Mouse (Mus musculus): ENCODE results near the gene Mcoln2. TPM values are rescaled to one million over a fixed set of nuclear protein-coding genes. Genes with fewer than 3 reads are reported as not detected.
"Not testable (repeated sequence)": the region's sequence is repeated elsewhere in the genome, so short reads cannot be mapped to it uniquely, and the experiment has no call there.

The Mcoln2 gene
- polyA plus RNA-seq, 1 experiment from 2014 or later = 0.30 TPM

DNA sequence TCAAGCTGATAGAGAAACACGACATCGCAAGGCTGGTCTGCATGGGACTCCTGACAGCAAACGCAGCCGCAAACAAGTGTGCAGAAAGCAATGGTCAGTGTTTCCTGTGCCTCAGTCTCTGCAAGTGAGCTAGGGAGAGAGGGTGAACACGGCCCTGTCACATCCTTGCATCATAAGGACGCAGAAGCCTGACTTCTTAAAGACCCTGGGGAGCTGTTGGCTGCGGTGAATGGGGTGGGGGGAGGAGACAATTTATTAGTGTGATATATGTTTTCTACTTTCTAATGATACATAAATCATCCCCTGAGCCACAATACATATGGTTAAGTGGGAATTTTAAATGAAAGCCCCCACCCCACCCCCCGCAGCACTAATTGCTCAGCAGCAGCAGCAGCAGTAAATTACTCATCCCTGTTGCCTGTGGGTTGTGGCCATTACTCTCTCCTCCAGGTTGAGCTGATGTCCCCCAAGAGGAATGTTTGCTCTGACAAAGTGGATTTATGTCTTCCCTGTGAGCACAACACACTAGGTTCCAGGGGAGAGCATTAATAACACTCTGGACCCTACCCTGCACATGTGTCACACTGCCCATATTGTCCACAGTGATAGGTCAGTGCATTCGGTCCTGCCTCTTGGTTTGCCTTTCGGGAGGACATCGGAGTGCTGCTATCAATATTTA, 49.3 kb downstream of the Mcoln2 start:
- H3K9me3 ChIP-seq (ENCODE audit: control insufficient read depth, low read length) = no peaks in the 10 kb centered on the region
- no peaks in the 10 kb centered on the region for H3K36me3 ChIP-seq (ENCODE audit: control insufficient read depth, insufficient read depth, low read length)
- no peak overlapping the region for H3K4me3 ChIP-seq (replicated peaks; ENCODE audit: low read depth, low read length)
- no peak for ATAC-seq (ENCODE audit: low FRiP score, low TSS enrichment)
- H3K27ac ChIP-seq (replicated peaks; ENCODE audit: low read depth, low read length) = no peak overlapping the region
- WGBS = 70% methylated on average over 11 of the region's 11 CpGs
- DNase-seq = no peak
- no peaks in the 10 kb centered on the region for H3K27me3 ChIP-seq (ENCODE audit: control insufficient read depth, insufficient read depth, low read length)
- H3K4me1 ChIP-seq (ENCODE audit: control insufficient read depth, insufficient read depth, low read length) = 0 out of 2 replicates have a peak, but pooled peaks cover 4% of the 10 kb centered on the region
- no peak overlapping the region for H3K9ac ChIP-seq (replicated peaks; ENCODE audit: low read length)
- H3K4me2 ChIP-seq (ENCODE audit: low read length) = no peak overlapping the region

DNA sequence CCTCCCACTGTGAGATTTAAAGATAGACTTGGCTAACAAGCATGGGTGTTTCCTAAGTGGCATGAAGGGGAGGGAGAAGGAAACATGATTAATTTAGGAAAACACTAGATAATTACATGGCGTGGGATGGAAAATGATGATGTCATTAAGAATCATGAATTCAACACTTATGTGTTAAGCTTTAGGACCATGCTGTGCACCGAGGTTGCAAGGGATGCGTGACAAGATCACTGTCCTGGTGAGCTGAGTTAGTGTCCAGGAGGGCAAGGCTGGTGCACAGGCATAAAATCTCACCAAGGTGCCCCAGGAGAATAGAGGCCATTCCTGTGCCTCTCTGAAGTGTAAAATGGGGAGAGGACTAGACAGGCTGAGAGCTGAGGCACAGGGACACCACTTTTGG, 49.9 kb downstream of the Mcoln2 start:
- no peaks in the 10 kb centered on the region for H3K9me3 ChIP-seq (ENCODE audit: control insufficient read depth, low read length)
- H3K4me1 ChIP-seq (ENCODE audit: control insufficient read depth, insufficient read depth, low read length) = 0 out of 2 replicates have a peak, but pooled peaks cover 4% of the 10 kb centered on the region
- no peak overlapping the region for H3K4me3 ChIP-seq (replicated peaks; ENCODE audit: low read depth, low read length)
- H3K9ac ChIP-seq (replicated peaks; ENCODE audit: low read length) = no peak overlapping the region
- ATAC-seq (ENCODE audit: low FRiP score, low TSS enrichment) = no peak
- 62% methylated on average over 3 of the region's 3 CpGs for WGBS
- no peak for DNase-seq
- H3K27me3 ChIP-seq (ENCODE audit: control insufficient read depth, insufficient read depth, low read length) = no peaks in the 10 kb centered on the region
- no peaks in the 10 kb centered on the region for H3K36me3 ChIP-seq (ENCODE audit: control insufficient read depth, insufficient read depth, low read length)
- no peak overlapping the region for H3K4me2 ChIP-seq (ENCODE audit: low read length)
- no peak overlapping the region for H3K27ac ChIP-seq (replicated peaks; ENCODE audit: low read depth, low read length)

DNA sequence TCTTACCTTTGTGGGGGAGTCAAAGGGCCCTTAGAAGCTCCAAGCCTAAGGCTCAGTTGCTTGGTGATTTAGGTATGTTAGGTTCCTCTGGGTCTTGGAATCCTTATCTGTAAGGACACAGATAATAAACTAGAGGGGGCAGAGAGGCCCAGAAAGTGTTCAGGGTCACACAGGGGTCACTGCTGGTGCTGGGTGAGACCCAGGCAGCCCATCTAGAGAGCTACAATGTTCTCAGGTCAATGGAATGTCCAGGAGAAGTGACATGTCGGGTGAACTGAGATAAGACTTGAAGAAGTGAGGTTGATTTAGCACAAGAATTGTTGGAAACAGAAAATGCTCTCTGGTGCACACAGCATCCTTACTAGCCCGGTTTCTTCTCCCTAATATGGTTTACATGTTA, 54.7 kb downstream of the Mcoln2 start:
- DNase-seq (no peak), ATAC-seq (ENCODE audit: low FRiP score, low TSS enrichment) (no peak)
- 80% methylated on average over 2 of the region's 2 CpGs for WGBS
- Histone ChIP-seq H3K27ac (replicated peaks; ENCODE audit: low read depth, low read length) (no peak overlapping the region), H3K9ac (replicated peaks; ENCODE audit: low read length) (no peak overlapping the region), H3K4me2 (ENCODE audit: low read length) (no peak overlapping the region), H3K27me3 (ENCODE audit: control insufficient read depth, insufficient read depth, low read length) (no peaks in the 10 kb centered on the region), H3K4me3 (replicated peaks; ENCODE audit: low read depth, low read length) (no peak overlapping the region), H3K36me3 (ENCODE audit: control insufficient read depth, insufficient read depth, low read length) (no peaks in the 10 kb centered on the region), H3K4me1 (ENCODE audit: control insufficient read depth, insufficient read depth, low read length) (no peaks in the 10 kb centered on the region), H3K9me3 (ENCODE audit: control insufficient read depth, low read length) (no peaks in the 10 kb centered on the region)

DNA sequence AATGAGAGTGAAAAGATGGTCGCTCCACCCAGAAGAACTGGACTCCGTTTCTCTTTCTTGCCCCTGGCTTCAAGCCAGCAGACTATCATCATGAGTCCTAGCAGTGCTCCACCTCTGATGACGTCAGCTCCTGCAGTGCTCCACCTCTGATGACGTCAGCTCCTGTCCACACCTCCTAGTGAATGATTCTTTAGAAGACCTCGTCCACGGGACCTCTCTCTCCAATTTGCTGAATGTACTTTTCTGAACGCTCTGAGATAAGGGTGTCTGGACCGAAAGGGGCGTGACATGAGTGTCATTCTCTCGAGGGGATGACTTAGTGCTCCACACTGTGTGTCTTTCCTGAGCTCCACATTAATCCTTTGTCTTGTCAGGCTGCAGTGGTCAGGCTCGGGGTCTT, 55.7 kb downstream of the Mcoln2 start:
- DNase-seq = no peak
- Histone ChIP-seq H3K4me2 (ENCODE audit: low read length) (no peak overlapping the region), H3K36me3 (ENCODE audit: control insufficient read depth, insufficient read depth, low read length) (no peaks in the 10 kb centered on the region), H3K9ac (replicated peaks; ENCODE audit: low read length) (no peak overlapping the region), H3K4me1 (ENCODE audit: control insufficient read depth, insufficient read depth, low read length) (no peaks in the 10 kb centered on the region), H3K4me3 (replicated peaks; ENCODE audit: low read depth, low read length) (no peak overlapping the region), H3K27ac (replicated peaks; ENCODE audit: low read depth, low read length) (no peak overlapping the region), H3K27me3 (ENCODE audit: control insufficient read depth, insufficient read depth, low read length) (no peaks in the 10 kb centered on the region), H3K9me3 (ENCODE audit: control insufficient read depth, low read length) (no peaks in the 10 kb centered on the region)
- 76% methylated on average over 11 of the region's 11 CpGs for WGBS
- ATAC-seq (ENCODE audit: low FRiP score, low TSS enrichment) = no peak

DNA sequence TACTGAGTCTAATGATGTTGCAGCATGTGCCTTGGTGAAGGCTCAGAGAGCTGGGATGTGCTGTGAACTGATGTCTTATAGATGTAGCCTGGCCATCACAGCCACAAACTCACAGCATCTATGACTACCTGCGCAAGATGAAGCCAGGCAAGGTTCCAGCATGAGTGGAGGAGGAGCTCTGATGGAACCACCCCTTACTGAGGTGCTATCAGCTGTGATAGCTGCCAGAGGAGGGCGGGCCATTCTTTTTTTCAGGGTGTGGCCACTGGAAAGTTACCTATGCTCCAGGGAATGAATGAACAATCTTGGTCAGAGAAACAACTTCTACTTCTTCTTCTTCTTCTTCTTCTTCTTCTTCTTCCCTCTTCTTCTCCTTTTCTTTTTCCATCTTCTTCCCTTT, 57.0 kb downstream of the Mcoln2 start:
- DNase-seq (no peak), ATAC-seq (ENCODE audit: low FRiP score, low TSS enrichment) (no peak)
- no peak overlapping the region for H3K4me2 ChIP-seq (ENCODE audit: low read length)
- H3K27ac ChIP-seq (replicated peaks; ENCODE audit: low read depth, low read length) = no peak overlapping the region
- H3K9ac ChIP-seq (replicated peaks; ENCODE audit: low read length) = no peak overlapping the region
- no peaks in the 10 kb centered on the region for H3K4me1 ChIP-seq (ENCODE audit: control insufficient read depth, insufficient read depth, low read length)
- no peaks in the 10 kb centered on the region for H3K9me3 ChIP-seq (ENCODE audit: control insufficient read depth, low read length)
- no peak overlapping the region for H3K4me3 ChIP-seq (replicated peaks; ENCODE audit: low read depth, low read length)
- H3K27me3 ChIP-seq (ENCODE audit: control insufficient read depth, insufficient read depth, low read length) = no peaks in the 10 kb centered on the region
- WGBS = 69% methylated on average over 2 of the region's 2 CpGs
- no peaks in the 10 kb centered on the region for H3K36me3 ChIP-seq (ENCODE audit: control insufficient read depth, insufficient read depth, low read length)

DNA sequence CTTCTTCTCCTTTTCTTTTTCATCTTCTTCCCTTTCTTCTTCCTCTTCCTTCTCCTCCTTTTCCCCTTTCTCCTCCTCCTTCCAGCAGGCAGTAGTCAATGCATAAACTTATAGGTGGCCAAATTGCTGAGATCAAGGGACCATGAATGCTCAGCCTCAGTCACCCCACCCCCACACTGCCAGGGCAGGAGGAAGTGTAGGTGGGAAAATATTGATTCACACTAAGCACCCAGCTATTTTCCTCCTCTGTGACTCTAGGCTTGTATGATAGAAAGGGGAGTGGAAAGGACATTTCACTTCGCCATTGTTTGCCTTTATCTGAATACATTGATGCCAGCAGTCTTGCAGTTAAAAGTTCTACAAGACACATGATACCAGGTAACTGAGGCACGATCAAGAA, 57.8 kb downstream of the Mcoln2 start:
- no peaks in the 10 kb centered on the region for H3K4me1 ChIP-seq (ENCODE audit: control insufficient read depth, insufficient read depth, low read length)
- no peaks in the 10 kb centered on the region for H3K36me3 ChIP-seq (ENCODE audit: control insufficient read depth, insufficient read depth, low read length)
- ATAC-seq (ENCODE audit: low FRiP score, low TSS enrichment) (no peak), DNase-seq (no peak)
- H3K4me3 ChIP-seq (replicated peaks; ENCODE audit: low read depth, low read length) = no peak overlapping the region
- H3K27me3 ChIP-seq (ENCODE audit: control insufficient read depth, insufficient read depth, low read length) = no peaks in the 10 kb centered on the region
- no peak overlapping the region for H3K9ac ChIP-seq (replicated peaks; ENCODE audit: low read length)
- H3K9me3 ChIP-seq (ENCODE audit: control insufficient read depth, low read length) = no peaks in the 10 kb centered on the region
- no peak overlapping the region for H3K27ac ChIP-seq (replicated peaks; ENCODE audit: low read depth, low read length)
- 88% methylated on average over 2 of the region's 2 CpGs for WGBS
- H3K4me2 ChIP-seq (ENCODE audit: low read length) = no peak overlapping the region

DNA sequence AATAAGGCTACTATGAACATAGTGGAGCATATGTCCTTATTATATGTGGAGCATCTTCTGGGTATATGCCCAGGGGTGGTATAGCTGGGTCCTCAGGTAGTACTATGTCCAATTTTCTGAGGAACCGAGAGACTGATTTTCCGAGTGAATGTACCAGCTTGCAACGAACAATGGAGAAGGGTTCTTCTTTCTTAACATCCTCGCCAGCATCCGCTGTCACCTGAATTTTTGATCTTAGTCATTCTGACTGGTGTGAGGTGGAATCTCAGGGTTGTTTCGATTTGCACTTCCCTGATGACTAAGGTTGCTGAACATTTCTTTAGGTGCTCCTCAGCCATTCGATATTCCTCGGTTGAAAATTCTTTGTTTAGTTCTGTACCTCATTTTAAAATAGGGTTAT, 60.1 kb downstream of the Mcoln2 start:
- not testable (repeated sequence) for ATAC-seq (ENCODE audit: low FRiP score, low TSS enrichment)
- 96% methylated on average over 8 of the region's 8 CpGs for WGBS

DNA sequence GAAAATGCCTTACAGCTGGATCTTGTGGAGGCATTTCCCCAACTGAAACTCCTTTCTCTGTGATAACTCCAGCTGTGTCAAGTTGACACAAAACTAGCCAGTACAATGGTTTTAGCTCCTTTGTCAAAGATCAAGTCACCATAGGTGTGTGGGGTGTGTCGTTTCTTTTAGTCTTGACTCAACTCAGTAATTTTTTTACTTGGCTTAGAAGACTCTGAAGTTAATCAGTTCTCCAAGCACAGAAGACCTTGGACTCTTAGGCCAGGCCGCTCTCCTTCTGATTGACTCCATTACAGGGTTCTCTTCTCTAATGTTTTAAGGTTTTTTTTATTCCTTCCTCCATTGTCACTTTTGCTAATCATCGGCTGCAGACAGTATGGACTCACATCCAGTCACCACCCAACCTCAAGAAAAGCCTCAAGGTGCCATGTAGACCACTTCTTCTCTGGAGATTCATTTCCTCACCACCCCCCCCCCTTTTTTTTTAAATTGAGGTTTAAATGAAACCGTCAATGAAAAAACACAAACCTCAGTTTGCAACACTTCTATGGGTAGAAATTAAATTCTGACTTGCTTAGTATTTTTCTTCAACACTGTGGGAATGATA, 61.6 kb downstream of the Mcoln2 start:
- no peaks in the 10 kb centered on the region for H3K36me3 ChIP-seq (ENCODE audit: control insufficient read depth, insufficient read depth, low read length)
- no peak overlapping the region for H3K4me3 ChIP-seq (replicated peaks; ENCODE audit: low read depth, low read length)
- H3K27me3 ChIP-seq (ENCODE audit: control insufficient read depth, insufficient read depth, low read length) = no peaks in the 10 kb centered on the region
- no peak overlapping the region for H3K27ac ChIP-seq (replicated peaks; ENCODE audit: low read depth, low read length)
- no peak overlapping the region for H3K4me2 ChIP-seq (ENCODE audit: low read length)
- no peak overlapping the region for H3K9ac ChIP-seq (replicated peaks; ENCODE audit: low read length)
- no peaks in the 10 kb centered on the region for H3K9me3 ChIP-seq (ENCODE audit: control insufficient read depth, low read length)
- ATAC-seq (ENCODE audit: low FRiP score, low TSS enrichment) = no peak
- DNase-seq = no peak
- WGBS = 85% methylated on average over 4 of the region's 4 CpGs
- H3K4me1 ChIP-seq (ENCODE audit: control insufficient read depth, insufficient read depth, low read length) = no peaks in the 10 kb centered on the region

More for the DNA sequence above, 60.1 kb downstream of the Mcoln2 start:
- not testable (repeated sequence) for H3K4me3 ChIP-seq (replicated peaks; ENCODE audit: low read depth, low read length); DNase-seq; H3K4me2 ChIP-seq (ENCODE audit: low read length); H3K27ac ChIP-seq (replicated peaks; ENCODE audit: low read depth, low read length); H3K36me3 ChIP-seq (ENCODE audit: control insufficient read depth, insufficient read depth, low read length); H3K9me3 ChIP-seq (ENCODE audit: control insufficient read depth, low read length); H3K27me3 ChIP-seq (ENCODE audit: control insufficient read depth, insufficient read depth, low read length); H3K9ac ChIP-seq (replicated peaks; ENCODE audit: low read length); H3K4me1 ChIP-seq (ENCODE audit: control insufficient read depth, insufficient read depth, low read length)

DNA sequence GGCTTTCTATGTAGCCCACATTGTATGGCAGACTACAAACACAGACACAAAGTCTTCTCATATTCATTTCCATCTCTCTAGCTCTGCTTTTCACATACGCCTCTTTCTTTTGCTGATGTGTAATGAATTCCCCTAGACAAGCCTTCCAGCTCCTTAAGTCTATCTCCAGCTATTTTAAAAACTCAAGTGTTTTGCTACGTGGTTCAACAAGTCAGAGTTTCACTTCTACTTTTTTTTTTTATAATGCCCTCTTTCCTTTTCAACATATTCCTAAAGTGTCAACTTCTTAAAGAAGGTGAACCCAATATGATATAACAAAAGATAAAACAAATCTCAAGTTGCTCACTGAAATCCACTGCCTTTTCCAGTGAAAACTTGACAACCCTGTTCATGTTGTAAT, 62.3 kb downstream of the Mcoln2 start:
- Histone ChIP-seq H3K4me1 (ENCODE audit: control insufficient read depth, insufficient read depth, low read length) (no peaks in the 10 kb centered on the region), H3K27ac (replicated peaks; ENCODE audit: low read depth, low read length) (no peak overlapping the region), H3K4me2 (ENCODE audit: low read length) (no peak overlapping the region), H3K4me3 (replicated peaks; ENCODE audit: low read depth, low read length) (no peak overlapping the region), H3K9me3 (ENCODE audit: control insufficient read depth, low read length) (no peaks in the 10 kb centered on the region), H3K9ac (replicated peaks; ENCODE audit: low read length) (no peak overlapping the region), H3K36me3 (ENCODE audit: control insufficient read depth, insufficient read depth, low read length) (no peaks in the 10 kb centered on the region), H3K27me3 (ENCODE audit: control insufficient read depth, insufficient read depth, low read length) (no peaks in the 10 kb centered on the region)
- DNase-seq (no peak), ATAC-seq (ENCODE audit: low FRiP score, low TSS enrichment) (no peak)
- 81% methylated on average over 2 of the region's 2 CpGs for WGBS

All from midbrain, embryonic 14.5 days (tissue).